Mouse (Mus musculus) splenic B cell, adult 2 months (primary cell): ENCODE data around the gene Syt5.
A peak's percentile ranks its signal among the peaks of the same experiment; 100 is the strongest.
"Not testable (repeated sequence)": the region's sequence is repeated elsewhere in the genome, so short reads cannot be mapped to it uniquely, and the experiment has no call there.

Experiments used
- DNase-seq: peaks from one replicate; pipeline ENCODE4 v3.0.0-alpha.2; 2011; ENCODE audit warnings: low read depth, low spot score
- H3K27me3 ChIP-seq: 2 replicates; pipeline ENCODE4 v1.6.1; 2012; ENCODE audit warnings: mild to moderate bottlenecking, low read length, moderate library complexity, mixed read lengths; ENCODE audit not compliant: control insufficient read depth, poor library complexity, insufficient read depth, severe bottlenecking
- H3K36me3 ChIP-seq: 2 replicates; pipeline ENCODE4 v1.6.1; 2012; ENCODE audit warnings: mild to moderate bottlenecking, low read length, moderate library complexity, mixed read lengths; ENCODE audit not compliant: control insufficient read depth, poor library complexity, insufficient read depth, severe bottlenecking

Syt5 gene

DNA sequence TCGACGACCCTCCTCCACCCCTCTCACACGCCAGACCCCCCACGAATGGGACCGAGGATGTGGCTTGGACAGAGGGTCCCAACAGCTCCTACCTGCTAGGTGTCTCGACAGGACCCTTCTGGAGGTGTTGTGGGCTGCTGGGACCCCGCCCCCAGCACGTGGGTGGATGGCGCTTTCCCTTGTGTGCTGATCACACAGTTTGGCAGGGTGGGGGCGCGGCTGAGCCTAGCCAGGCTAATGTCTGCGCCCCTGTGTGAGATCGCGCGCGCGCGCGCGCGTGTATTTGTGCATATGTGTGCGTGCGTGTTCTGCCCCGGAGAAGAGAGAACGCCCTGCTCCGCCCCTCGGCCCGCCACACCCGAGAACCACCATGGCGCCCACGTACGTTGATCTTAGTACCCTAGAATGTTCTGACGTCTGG lies at the start of gene Syt5:
Syt5 (minus strand) TSS at position 321 of the 421 bp plus-strand sequence.
- Histone ChIP-seq H3K36me3 (no peaks in the 10 kb centered on the region), H3K27me3 (no peaks in the 10 kb centered on the region)
- DNase-seq, result no peak

DNA sequence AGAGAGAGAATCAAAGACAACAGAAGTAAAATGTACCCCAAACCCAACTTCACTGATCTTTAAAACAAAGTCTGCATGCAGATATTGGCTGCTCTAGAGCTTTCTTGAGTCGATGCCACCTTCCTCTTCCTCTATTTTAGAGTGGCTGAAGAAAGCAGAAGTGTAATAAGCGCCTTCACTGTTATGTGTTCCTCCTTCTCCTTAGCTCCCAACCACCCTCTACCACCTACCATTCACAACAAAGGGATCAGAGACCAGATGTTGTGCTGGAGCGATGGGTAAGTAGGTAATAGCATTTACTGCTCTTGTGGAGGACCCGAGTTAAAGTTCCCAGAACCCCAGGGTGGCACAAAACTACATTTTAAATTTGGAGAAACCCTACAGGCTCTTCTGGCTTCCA lies 49.7 kb upstream of the Syt5 start:
- not testable (repeated sequence) for DNase-seq, H3K36me3 ChIP-seq, H3K27me3 ChIP-seq

DNA sequence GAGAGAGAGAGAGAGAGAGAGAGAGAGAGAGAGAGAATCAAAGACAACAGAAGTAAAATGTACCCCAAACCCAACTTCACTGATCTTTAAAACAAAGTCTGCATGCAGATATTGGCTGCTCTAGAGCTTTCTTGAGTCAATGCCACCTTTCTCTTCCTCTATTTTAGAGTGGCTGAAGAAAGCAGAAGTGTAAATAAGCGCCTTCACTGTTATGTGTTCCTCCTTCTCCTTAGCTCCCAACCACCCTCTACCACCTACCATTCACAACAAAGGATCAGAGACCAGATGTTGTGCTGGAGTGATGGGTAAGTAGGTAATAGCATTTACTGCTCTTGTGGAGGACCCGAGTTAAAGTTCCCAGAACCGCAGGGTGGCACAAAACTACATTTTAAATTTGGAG lies 34.1 kb upstream of the Syt5 start:
- DNase-seq, H3K36me3 ChIP-seq, H3K27me3 ChIP-seq: not testable (repeated sequence)

DNA sequence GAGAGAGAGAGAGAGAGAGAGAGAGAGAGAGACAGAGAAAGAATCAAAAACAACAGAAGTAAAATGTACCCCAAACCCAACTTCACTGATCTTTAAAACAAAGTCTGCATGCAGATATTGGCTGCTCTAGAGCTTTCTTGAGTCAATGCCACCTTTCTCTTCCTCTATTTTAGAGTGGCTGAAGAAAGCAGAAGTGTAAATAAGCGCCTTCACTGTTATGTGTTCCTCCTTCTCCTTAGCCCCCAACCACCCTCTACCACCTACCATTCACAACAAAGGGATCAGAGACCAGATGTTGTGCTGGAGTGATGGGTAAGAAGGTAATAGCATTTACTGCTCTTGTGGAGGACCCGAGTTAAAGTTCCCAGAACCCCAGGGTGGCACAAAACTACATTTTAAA lies 25.0 kb upstream of the Syt5 start:
- not testable (repeated sequence) for H3K27me3 ChIP-seq, DNase-seq, H3K36me3 ChIP-seq

DNA sequence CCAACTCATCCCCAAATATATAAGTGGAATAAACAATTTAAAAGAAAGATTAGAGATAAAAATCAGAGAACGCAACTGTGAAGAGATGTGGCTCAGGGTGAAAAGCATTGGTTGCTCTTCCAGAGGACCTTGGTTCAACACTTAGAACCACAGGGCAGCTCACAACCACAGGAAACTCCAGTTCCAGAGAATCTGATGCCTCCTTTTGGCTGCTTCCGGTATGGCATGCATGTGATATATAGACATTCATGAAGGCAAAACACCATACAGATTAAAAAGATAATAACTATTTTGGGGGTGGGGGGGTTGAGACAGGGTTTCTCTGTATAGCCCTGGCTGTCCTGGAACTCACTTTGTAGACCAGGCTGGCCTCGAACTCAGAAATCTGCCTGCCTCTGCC lies 15.3 kb upstream of the Syt5 start:
- Histone ChIP-seq H3K36me3 (no peaks in the 10 kb centered on the region), H3K27me3 (no peaks in the 10 kb centered on the region)
- no peak for DNase-seq

DNA sequence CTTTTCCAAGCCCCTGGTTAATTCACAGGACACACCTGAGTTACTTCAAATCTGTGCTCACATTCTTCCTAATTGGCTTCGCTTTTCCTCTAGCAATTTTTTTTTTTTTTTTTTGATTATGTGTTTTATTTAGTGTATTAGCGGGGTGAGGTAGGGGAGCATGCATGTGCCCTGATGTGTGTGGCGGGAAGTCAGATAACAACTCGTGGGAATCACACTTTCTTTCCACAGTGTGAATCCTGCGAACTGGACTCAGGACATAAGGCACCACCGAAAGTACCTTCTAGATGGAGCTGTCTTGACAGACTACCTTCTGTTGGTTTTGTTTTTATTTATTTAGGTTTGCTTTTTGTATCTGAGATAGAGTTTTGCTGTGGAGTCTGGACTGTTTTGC lies 9.8 kb upstream of the Syt5 start:
- Histone ChIP-seq H3K27me3 (no peaks in the 10 kb centered on the region; the same call in 1 of the 2 replicates), H3K36me3 (no peaks in the 10 kb centered on the region)
- no peak for DNase-seq

DNA sequence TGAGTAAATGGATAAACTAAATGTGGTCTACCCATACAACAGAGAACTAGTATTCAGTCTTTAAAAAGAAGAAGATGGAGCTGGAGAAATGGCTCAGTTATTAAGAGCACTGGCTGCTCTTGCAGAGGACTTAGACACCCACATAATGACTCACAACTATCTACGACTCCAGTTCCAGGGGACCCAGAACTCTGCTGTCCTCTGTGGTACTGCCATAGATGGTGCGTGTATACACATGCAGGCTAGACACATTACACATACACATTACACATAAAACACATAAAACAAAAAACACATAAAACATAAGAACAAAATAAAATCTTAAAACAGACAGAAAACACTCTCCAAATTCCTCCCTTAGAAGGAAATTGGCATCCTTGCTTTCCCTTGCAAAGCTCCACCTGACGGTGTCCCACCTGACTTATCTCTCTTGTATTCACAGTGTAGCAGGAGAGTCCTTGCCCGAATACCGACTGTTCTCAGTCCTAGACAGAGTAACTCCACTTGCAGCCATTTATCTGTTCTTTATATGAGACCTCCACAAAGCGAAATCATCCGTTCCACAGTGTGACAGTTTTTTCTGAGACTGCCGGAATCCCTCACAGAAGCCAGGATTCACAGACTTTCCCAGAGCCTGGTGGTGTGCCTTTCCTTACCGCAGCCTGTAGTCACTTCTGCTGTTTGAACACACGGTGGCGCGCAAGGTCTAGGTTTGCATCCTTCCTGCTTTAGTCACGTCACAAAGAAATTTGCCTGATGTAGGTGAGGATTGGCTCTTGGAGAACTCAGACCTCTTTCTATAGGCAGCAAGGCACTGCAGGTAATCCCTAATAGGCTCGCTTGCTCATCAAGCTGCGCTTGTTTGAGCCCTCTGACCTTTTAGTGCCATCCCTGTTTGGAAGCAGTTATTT lies 9.2 kb upstream of the Syt5 start:
- DNase-seq, result peak; percentile 94
- Histone ChIP-seq H3K36me3 (no peaks in the 10 kb centered on the region), H3K27me3 (no peaks in the 10 kb centered on the region; the same call in 1 of the 2 replicates)

DNA sequence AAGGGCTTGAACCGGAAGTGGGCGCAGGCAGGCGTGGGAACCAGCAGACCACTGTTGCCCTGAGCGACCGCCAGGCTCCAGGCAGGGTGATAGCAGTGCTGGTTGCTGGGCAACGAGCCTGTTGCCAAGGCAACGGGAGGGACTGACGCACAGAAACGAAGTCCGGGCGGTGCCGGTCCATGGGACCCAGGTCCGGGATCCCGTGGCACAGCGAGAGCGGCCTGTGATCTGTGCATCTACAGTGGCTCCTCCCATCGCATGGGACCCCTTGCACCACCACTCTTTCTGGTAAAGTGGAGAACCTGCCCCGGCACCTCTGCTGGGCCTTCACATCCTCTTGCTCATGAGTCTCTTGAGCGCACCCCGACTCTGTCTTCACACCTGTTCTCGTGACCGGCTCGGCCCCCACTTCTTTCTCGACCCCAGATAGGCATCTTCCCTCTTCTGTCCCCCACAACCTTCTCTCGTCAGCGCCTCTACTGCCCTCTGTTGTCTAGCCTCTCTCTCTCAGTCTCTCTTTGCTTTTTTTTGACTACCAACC lies 680 bp downstream of the Syt5 start:
- Histone ChIP-seq H3K27me3 (no peaks in the 10 kb centered on the region), H3K36me3 (no peaks in the 10 kb centered on the region)
- DNase-seq, result peak; percentile 35

DNA sequence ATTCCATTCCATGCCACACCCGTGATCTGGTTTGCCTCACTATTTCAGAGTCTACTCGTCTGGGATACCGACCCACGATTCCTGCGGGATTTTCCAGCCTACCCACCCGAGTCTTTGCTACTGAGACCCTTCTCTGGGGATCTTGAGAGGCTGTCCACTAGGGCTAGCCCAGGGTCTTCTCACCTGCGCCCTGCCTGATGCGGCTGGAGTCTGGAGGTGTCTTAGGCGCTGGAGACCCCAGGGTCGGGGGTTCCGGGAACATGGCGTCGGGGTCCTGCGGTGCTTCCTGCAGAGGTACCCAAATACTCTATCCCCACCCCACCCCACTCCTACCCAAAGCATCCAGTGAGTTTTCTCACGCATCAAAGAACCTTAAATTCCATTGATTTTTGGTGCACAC lies 1.3 kb downstream of the Syt5 start:
- no peaks in the 10 kb centered on the region for H3K36me3 ChIP-seq
- DNase-seq, result no peak
- no peaks in the 10 kb centered on the region for H3K27me3 ChIP-seq

DNA sequence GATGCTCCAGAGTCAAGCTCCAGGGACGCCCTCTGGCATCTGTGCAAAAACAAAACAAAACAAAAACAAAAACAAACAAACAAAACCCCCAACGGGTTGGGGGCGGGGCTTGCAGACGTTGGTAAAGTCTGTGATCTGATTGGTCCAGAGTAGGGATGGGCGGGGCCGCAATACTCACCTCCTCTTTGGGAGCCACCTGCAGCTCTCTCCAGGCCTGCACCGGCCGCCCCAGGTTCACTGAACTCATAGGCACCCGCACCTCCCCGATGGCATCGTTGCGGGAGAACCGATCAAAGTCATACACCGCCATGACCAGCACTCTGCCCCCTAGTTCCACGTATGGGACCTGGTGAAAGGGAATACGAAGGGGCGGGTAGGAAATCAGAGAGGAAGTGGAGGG lies 5.3 kb downstream of the Syt5 start:
- DNase-seq, result no peak
- Histone ChIP-seq H3K36me3 (no peaks in the 10 kb centered on the region), H3K27me3 (no peaks in the 10 kb centered on the region)

DNA sequence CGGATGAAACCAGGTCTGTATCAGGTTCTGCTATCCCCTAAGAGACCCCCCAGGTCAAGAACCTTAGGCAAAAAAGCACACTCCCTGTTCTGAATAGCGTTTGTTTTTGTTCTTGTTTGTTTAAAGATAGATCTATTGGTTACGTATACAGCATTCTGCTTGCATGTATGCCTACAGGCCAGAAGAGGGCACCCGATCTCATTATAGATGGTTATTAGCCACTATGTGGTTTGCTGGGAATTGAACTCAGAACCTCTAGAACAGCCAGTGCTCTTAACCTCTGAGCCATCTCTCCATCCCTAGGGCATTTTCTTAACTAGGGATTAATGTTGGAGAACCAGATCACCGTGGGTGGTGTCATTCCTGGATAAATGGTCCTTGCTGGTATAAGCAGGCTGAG lies 6.0 kb downstream of the Syt5 start:
- Histone ChIP-seq H3K36me3 (no peaks in the 10 kb centered on the region), H3K27me3 (no peaks in the 10 kb centered on the region)
- no peak for DNase-seq

DNA sequence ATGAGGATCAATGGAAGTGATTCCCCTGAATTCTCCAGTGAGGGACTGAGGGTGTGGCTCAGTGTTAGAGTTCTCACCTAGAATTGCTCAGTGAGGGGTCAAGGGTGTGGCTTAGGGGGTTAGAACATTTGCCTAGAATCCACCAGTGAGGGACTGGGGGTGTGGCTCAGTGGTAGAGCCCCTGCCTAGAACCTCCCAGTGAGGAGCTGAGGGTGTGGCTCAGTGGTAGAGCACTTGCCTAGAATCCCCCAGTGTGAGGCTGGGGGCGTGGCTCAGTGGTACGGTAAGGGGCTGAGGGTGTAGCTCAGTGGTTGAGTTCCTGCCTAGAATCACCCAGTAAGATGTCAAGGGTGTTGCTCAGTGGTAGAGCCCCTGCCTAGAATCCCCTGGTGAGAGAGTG lies 8.3 kb downstream of the Syt5 start:
- Histone ChIP-seq H3K27me3 (no peaks in the 10 kb centered on the region), H3K36me3 (no peaks in the 10 kb centered on the region)
- no peak for DNase-seq

DNA sequence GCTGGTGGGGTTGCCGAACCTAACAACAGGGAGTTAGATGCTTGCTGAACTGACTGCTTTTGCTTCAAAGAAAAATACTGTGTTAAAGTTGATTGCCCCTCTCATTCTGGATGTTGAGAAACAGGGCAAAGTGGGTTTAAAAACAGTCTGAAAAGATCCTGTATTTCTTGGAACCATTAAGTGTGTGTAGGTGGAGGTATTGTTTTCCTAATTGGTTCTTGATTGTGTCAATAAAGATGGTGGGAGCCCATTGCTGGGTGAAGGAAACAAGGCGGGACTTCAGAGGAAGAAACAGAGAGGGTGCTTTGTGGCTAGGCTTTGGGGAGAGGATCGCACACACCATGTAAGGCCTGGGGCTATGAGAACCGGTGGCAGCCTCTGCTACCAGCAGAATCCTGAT lies 10.2 kb downstream of the Syt5 start:
- DNase-seq, result no peak
- H3K27me3 ChIP-seq, result 0 out of 2 replicates have a peak, but pooled peaks cover 1% of the 10 kb centered on the region

DNA sequence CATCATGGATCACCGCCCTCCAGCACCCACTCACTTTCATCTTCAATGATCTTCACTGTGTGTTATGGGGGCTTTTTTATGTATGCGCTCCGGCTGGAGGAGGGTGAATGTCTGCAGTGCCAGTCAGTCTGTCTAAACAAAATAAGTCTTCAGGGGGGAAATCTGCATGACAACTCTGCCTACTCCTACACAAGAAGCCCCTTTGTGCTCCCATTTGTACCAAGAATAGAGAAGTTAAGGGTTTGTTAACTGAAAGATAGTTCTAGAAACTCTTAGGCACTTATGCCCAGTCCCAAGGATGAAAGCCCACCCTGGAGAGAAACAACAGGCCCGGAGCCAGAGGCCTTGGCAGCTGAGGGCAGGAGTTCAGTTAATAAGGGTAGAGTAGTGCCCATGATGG lies 11.0 kb downstream of the Syt5 start:
- Histone ChIP-seq H3K36me3 (no peaks in the 10 kb centered on the region), H3K27me3 (0 out of 2 replicates have a peak, but pooled peaks cover 1% of the 10 kb centered on the region)
- DNase-seq, result no peak

More for the DNA sequence above, 10.2 kb downstream of the Syt5 start:
- no peaks in the 10 kb centered on the region for H3K36me3 ChIP-seq

DNA sequence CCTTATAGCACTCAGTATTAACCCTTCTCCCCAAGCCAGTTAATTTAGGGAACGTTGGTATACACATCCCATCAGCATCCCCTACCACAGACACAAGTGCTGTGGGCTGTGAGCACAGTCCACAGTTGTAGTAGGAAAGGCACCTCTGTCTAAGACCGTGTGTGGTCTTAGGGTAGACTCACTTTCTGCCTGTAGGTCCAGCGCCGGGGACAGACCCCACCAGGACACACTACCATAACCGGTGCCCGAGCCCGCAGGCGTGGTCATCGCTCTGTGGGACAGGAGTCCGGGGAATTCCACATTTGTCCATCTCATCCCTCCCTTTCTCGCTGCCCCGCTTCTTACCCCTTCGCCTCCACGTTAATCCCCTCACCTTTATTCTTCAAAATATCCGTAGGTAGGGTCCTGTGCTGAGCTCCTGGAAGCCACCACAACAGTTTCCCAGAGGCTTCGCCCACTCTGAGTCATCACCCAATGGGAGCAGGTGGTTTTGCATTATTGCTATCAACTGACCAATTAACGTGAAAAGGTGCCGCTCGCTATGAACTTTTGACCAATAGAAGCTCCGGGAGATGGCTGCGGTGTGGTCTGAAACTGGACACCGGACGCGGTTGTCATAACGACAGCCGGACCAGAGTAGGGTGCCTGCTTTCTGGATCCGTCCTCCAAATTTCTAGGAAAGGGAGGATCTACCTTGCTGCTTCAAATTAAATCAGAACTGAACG lies 15.2 kb downstream of the Syt5 start, which contains the start of gene Dnaaf3:
Dnaaf3 (minus strand) TSS at position 449 of the 725 bp plus-strand sequence.
- 0 out of 2 replicates have a peak, but pooled peaks cover 1% of the 10 kb centered on the region for H3K27me3 ChIP-seq
- no peak for DNase-seq
- H3K36me3 ChIP-seq, result no peaks in the 10 kb centered on the region
